Mouse (Mus musculus): ENCODE data around the gene 1700016H13Rik. TPM values are rescaled to one million over a fixed set of nuclear protein-coding genes. Genes with fewer than 3 reads are reported as not detected.

The 1700016H13Rik gene
- polyA plus RNA-seq, 1 experiment from 2014 or later = 0.18 TPM

DNA sequence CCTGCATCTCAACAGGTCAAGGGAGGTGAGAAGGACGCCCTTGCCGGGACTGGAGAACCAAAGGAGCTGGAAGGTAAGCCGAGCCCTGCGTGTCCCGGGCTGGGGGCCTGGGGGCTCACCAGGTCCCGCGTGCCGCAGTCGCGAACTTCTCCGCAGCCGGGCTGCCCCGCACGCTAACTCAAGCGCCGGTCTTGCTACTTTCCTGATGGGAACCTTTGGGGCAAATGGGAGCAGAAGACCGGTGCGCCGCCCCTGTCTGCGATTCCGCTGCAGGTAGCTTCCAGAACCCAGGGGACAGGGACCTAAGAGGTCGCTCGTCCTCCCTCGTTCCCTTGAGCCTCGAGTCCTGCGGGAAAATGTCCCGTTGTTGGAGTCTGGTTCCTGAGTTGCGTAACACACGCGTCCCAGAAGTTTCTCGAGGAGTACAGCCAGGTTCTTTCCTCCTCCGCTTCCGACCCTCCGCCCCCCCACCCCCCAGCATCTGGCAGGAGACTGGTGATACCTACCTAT, 36.8 kb upstream of the 1700016H13Rik start:
- peaks cover 32% of the 10 kb centered on the region for H3K27me3 ChIP-seq (replicated peaks)
- H3K36me3 ChIP-seq = no peaks in the 10 kb centered on the region
- peak overlapping the region; percentile 64 for H3K4me3 ChIP-seq
- peak overlapping the region; percentile 100 for H3K4me2 ChIP-seq
- H3K4me1 ChIP-seq (replicated peaks) = peaks cover 11% of the 10 kb centered on the region
- no peak overlapping the region for H3K27ac ChIP-seq (ENCODE audit: poor library complexity, severe bottlenecking)
- H3K9ac ChIP-seq = peak overlapping the region; percentile 67
- H3K9me3 ChIP-seq (replicated peaks) = no peaks in the 10 kb centered on the region
- peak; percentile 38; the same call in 1 of the 2 replicates for ATAC-seq (ENCODE audit: insufficient number of reproducible peaks, low FRiP score)
- WGBS = under 1% methylated on average over 34 of the region's 34 CpGs

- Histone ChIP-seq H3K27me3 (replicated peaks) (peaks cover 32% of the 10 kb centered on the region), H3K4me1 (replicated peaks) (peaks cover 11% of the 10 kb centered on the region), H3K9ac (peak within 1 kb of the TSS; percentile 67), H3K27ac (ENCODE audit: poor library complexity, severe bottlenecking) (no peak within 1 kb of the TSS), H3K36me3 (no peaks in the 10 kb centered on the region), H3K9me3 (replicated peaks) (no peaks in the 10 kb centered on the region), H3K4me2 (peak within 1 kb of the TSS; percentile 100), H3K4me3 (peak within 1 kb of the TSS; percentile 64)
- WGBS = 4% methylated on average over 47 of the region's 50 CpGs
- ATAC-seq (ENCODE audit: insufficient number of reproducible peaks, low FRiP score) = peak; percentile 93
Measured at GRCm38 (mm10) chr5:103691624-103692530, 36.1 kb upstream of the 1700016H13Rik start, which contains the start of gene Aff1. Gene Aff1, plus strand, starts transcription at chr5:103692374.

- no peaks in the 10 kb centered on the region for H3K36me3 ChIP-seq
- no peak for ATAC-seq (ENCODE audit: insufficient number of reproducible peaks, low FRiP score)
- H3K9ac ChIP-seq = no peak overlapping the region
- H3K9me3 ChIP-seq (replicated peaks) = no peaks in the 10 kb centered on the region
- H3K27me3 ChIP-seq (replicated peaks) = peaks cover 27% of the 10 kb centered on the region
- H3K4me2 ChIP-seq = no peak overlapping the region
- H3K4me3 ChIP-seq = no peak overlapping the region
- H3K4me1 ChIP-seq (replicated peaks) = peaks cover 11% of the 10 kb centered on the region
- no peak overlapping the region for H3K27ac ChIP-seq (ENCODE audit: poor library complexity, severe bottlenecking)
Measured at GRCm38 (mm10) chr5:103691171-103691570, 35.4 kb upstream of the 1700016H13Rik start.

DNA sequence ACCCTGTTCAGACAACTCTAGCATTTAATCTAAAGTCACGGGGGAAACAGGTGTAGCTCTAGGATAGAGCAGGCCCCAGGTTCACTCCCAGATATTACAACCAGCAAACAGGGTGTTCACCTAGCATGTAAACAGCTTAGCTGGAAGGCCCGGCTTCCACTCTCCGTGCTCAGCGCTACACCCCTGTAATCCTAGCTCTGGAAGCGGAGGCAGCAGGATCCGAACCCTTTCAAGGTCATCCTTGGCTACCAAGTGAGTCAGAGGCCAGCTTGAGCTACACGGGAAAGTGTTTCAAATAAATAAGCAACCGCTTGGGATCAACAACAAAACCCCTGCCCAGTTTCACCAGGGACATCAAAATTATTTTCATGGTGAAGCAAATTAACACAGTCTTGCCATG, 34.4 kb upstream of the 1700016H13Rik start:
- Histone ChIP-seq H3K4me1 (replicated peaks) (peaks cover 11% of the 10 kb centered on the region), H3K9ac (no peak overlapping the region), H3K4me2 (no peak overlapping the region), H3K4me3 (no peak overlapping the region), H3K9me3 (replicated peaks) (no peaks in the 10 kb centered on the region), H3K27me3 (replicated peaks) (peaks cover 24% of the 10 kb centered on the region), H3K36me3 (no peaks in the 10 kb centered on the region), H3K27ac (ENCODE audit: poor library complexity, severe bottlenecking) (no peak overlapping the region)
- 88% methylated on average over 8 of the region's 8 CpGs for WGBS
- no peak for ATAC-seq (ENCODE audit: insufficient number of reproducible peaks, low FRiP score)

DNA sequence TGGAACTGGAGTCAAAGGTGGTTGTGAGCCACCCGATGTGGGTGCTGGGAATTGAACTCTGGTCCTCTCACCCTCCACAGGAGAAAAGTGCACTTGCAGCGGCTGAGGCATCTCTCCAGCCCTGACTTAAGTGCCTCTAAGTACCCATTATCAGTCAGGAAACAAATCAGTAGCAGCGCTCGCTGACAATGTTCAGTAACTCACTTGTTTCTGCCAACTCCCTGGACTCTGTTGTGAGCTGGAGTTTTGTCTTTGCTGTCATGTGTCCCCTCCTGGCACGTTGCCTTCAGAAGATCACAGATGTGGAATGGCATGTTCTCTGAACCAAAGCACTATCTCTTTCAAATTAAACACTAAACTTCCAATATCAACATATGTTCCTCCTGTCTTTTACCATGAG, 33.8 kb upstream of the 1700016H13Rik start:
- Histone ChIP-seq H3K36me3 (no peaks in the 10 kb centered on the region), H3K9ac (no peak overlapping the region), H3K27ac (ENCODE audit: poor library complexity, severe bottlenecking) (no peak overlapping the region), H3K27me3 (replicated peaks) (peaks cover 19% of the 10 kb centered on the region), H3K4me2 (no peak overlapping the region), H3K9me3 (replicated peaks) (no peaks in the 10 kb centered on the region), H3K4me1 (replicated peaks) (peaks cover 11% of the 10 kb centered on the region), H3K4me3 (no peak overlapping the region)
- ATAC-seq (ENCODE audit: insufficient number of reproducible peaks, low FRiP score) = no peak
- 40% methylated on average over 5 of the region's 5 CpGs for WGBS

DNA sequence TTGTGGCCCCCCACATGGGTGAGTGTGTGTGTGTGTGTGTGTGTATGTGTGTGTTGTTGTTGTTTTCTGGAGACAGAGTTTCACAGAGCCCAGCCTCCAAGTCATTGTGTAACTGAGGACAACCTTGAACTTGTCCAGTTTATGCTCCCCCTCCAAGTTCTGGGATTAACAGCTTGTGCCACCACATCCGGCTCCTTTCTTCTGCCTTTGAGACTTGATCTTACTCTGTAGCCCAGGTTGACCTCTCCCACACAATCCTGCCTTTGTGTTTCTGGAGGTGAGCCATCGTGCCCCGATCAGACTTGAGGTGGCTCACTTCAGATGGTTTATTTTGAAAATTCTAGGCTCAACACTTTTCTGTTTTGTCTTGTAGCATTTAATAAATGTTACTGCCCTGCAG, 26.0 kb upstream of the 1700016H13Rik start:
- Histone ChIP-seq H3K4me1 (replicated peaks) (no peaks in the 10 kb centered on the region), H3K4me2 (no peak overlapping the region), H3K27me3 (replicated peaks) (no peaks in the 10 kb centered on the region), H3K27ac (ENCODE audit: poor library complexity, severe bottlenecking) (no peak overlapping the region), H3K9ac (no peak overlapping the region), H3K36me3 (no peaks in the 10 kb centered on the region), H3K4me3 (no peak overlapping the region), H3K9me3 (replicated peaks) (no peaks in the 10 kb centered on the region)
- WGBS = 67% methylated on average over 3 of the region's 3 CpGs
- ATAC-seq (ENCODE audit: insufficient number of reproducible peaks, low FRiP score) = no peak

DNA sequence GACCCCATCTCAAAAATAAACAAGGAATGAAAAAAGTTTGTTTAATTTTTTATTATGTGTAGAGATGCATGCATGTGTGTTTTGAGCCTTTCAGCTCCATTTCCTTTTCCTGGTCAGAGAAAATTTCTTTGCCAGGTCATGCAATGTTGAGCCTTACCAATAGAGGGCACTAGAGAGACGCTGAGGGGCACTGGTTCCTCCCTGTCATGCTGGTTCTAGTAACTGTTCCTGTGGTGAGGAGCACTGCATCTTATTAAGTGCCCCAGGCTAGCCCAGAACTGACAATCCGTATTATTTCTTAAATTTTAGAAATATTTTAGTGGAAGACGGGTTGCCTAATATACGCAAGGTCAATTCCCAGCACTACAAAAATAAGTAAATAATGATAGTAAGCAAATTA, 24.6 kb upstream of the 1700016H13Rik start:
- Histone ChIP-seq H3K4me1 (replicated peaks) (no peaks in the 10 kb centered on the region), H3K4me3 (no peak overlapping the region), H3K9me3 (replicated peaks) (no peaks in the 10 kb centered on the region), H3K36me3 (no peaks in the 10 kb centered on the region), H3K27ac (ENCODE audit: poor library complexity, severe bottlenecking) (no peak overlapping the region), H3K9ac (no peak overlapping the region), H3K4me2 (no peak overlapping the region), H3K27me3 (replicated peaks) (no peaks in the 10 kb centered on the region)
- WGBS = 34% methylated on average over 4 of the region's 4 CpGs
- no peak for ATAC-seq (ENCODE audit: insufficient number of reproducible peaks, low FRiP score)

DNA sequence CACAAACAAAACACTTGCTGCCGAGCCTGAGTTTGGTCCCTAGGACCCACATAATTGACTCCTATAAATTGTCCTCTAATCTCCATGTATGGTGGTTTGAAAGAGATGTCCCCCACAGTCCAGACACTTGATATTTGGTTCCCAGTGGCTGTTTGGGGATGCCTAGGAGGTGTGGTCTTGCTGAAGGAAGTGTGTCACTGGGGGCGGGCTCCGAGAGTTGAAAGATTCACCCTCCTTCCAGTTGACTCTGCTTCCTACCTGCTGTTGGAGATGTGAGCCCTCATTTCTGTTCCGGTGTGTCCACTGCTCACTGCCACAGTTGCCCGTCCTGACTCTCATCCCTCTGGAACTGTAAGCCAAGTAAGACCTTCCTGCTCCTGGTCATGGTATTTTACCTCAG, 23.2 kb upstream of the 1700016H13Rik start:
- Histone ChIP-seq H3K36me3 (no peaks in the 10 kb centered on the region), H3K27ac (ENCODE audit: poor library complexity, severe bottlenecking) (no peak overlapping the region), H3K9me3 (replicated peaks) (no peaks in the 10 kb centered on the region), H3K9ac (no peak overlapping the region), H3K27me3 (replicated peaks) (no peaks in the 10 kb centered on the region), H3K4me3 (no peak overlapping the region), H3K4me2 (no peak overlapping the region), H3K4me1 (replicated peaks) (no peaks in the 10 kb centered on the region)
- ATAC-seq (ENCODE audit: insufficient number of reproducible peaks, low FRiP score) = no peak
- WGBS = 88% methylated on average over 5 of the region's 5 CpGs

GRCm38 (mm10) chr5:103677894-103678293, 22.1 kb upstream of the 1700016H13Rik start:
- ATAC-seq (ENCODE audit: insufficient number of reproducible peaks, low FRiP score) = no peak
- 74% methylated on average over 6 of the region's 6 CpGs for WGBS
- H3K4me2 ChIP-seq = no peak overlapping the region
- H3K27ac ChIP-seq (ENCODE audit: poor library complexity, severe bottlenecking) = no peak overlapping the region
- H3K4me3 ChIP-seq = no peak overlapping the region
- no peaks in the 10 kb centered on the region for H3K9me3 ChIP-seq (replicated peaks)
- H3K27me3 ChIP-seq (replicated peaks) = no peaks in the 10 kb centered on the region
- no peak overlapping the region for H3K9ac ChIP-seq
- H3K36me3 ChIP-seq = no peaks in the 10 kb centered on the region
- no peaks in the 10 kb centered on the region for H3K4me1 ChIP-seq (replicated peaks)

- Histone ChIP-seq H3K9ac (no peak overlapping the region), H3K36me3 (no peaks in the 10 kb centered on the region), H3K27me3 (replicated peaks) (no peaks in the 10 kb centered on the region), H3K27ac (ENCODE audit: poor library complexity, severe bottlenecking) (no peak overlapping the region), H3K9me3 (replicated peaks) (no peaks in the 10 kb centered on the region), H3K4me2 (no peak overlapping the region), H3K4me1 (replicated peaks) (peaks cover 5% of the 10 kb centered on the region), H3K4me3 (no peak overlapping the region)
- ATAC-seq (ENCODE audit: insufficient number of reproducible peaks, low FRiP score) = no peak
- 87% methylated on average over 6 of the region's 6 CpGs for WGBS
Measured at GRCm38 (mm10) chr5:103676289-103676881, 20.6 kb upstream of the 1700016H13Rik start.

- no peak for ATAC-seq (ENCODE audit: insufficient number of reproducible peaks, low FRiP score)
- no peak overlapping the region for H3K4me3 ChIP-seq
- H3K9ac ChIP-seq = no peak overlapping the region
- H3K27me3 ChIP-seq (replicated peaks) = no peaks in the 10 kb centered on the region
- H3K27ac ChIP-seq (ENCODE audit: poor library complexity, severe bottlenecking) = no peak overlapping the region
- no peak overlapping the region for H3K4me2 ChIP-seq
- no peaks in the 10 kb centered on the region for H3K9me3 ChIP-seq (replicated peaks)
- H3K4me1 ChIP-seq (replicated peaks) = peaks cover 11% of the 10 kb centered on the region
- no peaks in the 10 kb centered on the region for H3K36me3 ChIP-seq
- 64% methylated on average over 6 of the region's 6 CpGs for WGBS
Measured at GRCm38 (mm10) chr5:103674482-103674881, 18.7 kb upstream of the 1700016H13Rik start.

Measured in heart, embryonic 12.5 days (tissue).